Mouse (Mus musculus): ENCODE measurements around the gene Phc1. TPM values are rescaled to one million over a fixed set of nuclear protein-coding genes. Genes with fewer than 3 reads are reported as not detected.

Phc1 gene
- polyA plus RNA-seq, 1 experiment = 48.3 TPM

- H3K4me1 ChIP-seq (ENCODE audit: control insufficient read depth, insufficient read depth, low read length) = no peaks in the 10 kb centered on the region
- TF ChIP-seq POLR2A (IDR thresholded peaks at IDR 0.05; ENCODE audit: borderline replicate concordance, insufficient read depth, low read length) (no peak), CTCF (IDR thresholded peaks at IDR 0.05; ENCODE audit: borderline replicate concordance, insufficient read depth, low read depth, low read length) (no peak)
- WGBS = 85% methylated on average over 6 of the region's 6 CpGs
- H3K4me3 ChIP-seq (replicated peaks; ENCODE audit: insufficient read depth, low read depth, low read length) = no peak within 1 kb of the TSS
- no peak within 1 kb of the TSS for H3K27ac ChIP-seq (ENCODE audit: insufficient read depth, low read length)
- no peaks in the 10 kb centered on the region for H3K27me3 ChIP-seq (ENCODE audit: control insufficient read depth, insufficient read depth, low read length)
- DNase-seq = no peak
Observed at GRCm38 (mm10) chr6:122282782-122283181, 57.6 kb downstream of the Phc1 start, which contains the start of gene Klrg1. Gene Klrg1 (minus strand): TSS chr6:122282882.

- TF ChIP-seq POLR2A (IDR thresholded peaks at IDR 0.05; ENCODE audit: borderline replicate concordance, insufficient read depth, low read length) (no peak), CTCF (IDR thresholded peaks at IDR 0.05; ENCODE audit: borderline replicate concordance, insufficient read depth, low read depth, low read length) (no peak)
- Histone ChIP-seq H3K27me3 (ENCODE audit: control insufficient read depth, insufficient read depth, low read length) (no peaks in the 10 kb centered on the region), H3K4me1 (ENCODE audit: control insufficient read depth, insufficient read depth, low read length) (no peaks in the 10 kb centered on the region), H3K4me3 (replicated peaks; ENCODE audit: insufficient read depth, low read depth, low read length) (no peak overlapping the region), H3K27ac (ENCODE audit: insufficient read depth, low read length) (no peak overlapping the region)
- DNase-seq = no peak
- 93% methylated on average over 7 of the region's 7 CpGs for WGBS
Observed at GRCm38 (mm10) chr6:122276565-122276964, 63.8 kb downstream of the Phc1 start.

DNA sequence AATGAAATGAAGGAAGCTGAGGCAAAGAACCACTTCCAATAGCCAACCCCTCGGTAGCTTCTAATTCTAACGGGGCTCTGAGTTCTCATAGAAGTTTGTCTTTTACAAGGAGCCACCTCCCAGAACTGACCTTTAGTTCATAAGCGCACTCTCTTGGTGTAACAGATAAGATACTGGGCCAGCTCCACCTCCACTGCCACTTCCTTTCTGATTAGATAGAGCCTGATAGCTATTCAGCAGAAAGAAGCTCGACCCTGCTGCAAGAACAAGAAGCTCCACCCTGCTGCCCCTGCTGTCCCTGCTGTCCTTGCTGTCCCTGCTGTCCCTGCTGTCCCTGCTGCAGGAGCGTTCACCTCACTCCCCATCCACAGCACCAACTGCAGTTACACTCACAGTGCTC lies 65.8 kb downstream of the Phc1 start:
- WGBS = 73% methylated on average over 5 of the region's 5 CpGs
- no peaks in the 10 kb centered on the region for H3K27me3 ChIP-seq (ENCODE audit: control insufficient read depth, insufficient read depth, low read length)
- no peaks in the 10 kb centered on the region for H3K4me1 ChIP-seq (ENCODE audit: control insufficient read depth, insufficient read depth, low read length)
- TF ChIP-seq POLR2A (IDR thresholded peaks at IDR 0.05; ENCODE audit: borderline replicate concordance, insufficient read depth, low read length) = no peak
- DNase-seq = no peak
- H3K4me3 ChIP-seq (replicated peaks; ENCODE audit: insufficient read depth, low read depth, low read length) = no peak overlapping the region
- no peak overlapping the region for H3K27ac ChIP-seq (ENCODE audit: insufficient read depth, low read length)

DNA sequence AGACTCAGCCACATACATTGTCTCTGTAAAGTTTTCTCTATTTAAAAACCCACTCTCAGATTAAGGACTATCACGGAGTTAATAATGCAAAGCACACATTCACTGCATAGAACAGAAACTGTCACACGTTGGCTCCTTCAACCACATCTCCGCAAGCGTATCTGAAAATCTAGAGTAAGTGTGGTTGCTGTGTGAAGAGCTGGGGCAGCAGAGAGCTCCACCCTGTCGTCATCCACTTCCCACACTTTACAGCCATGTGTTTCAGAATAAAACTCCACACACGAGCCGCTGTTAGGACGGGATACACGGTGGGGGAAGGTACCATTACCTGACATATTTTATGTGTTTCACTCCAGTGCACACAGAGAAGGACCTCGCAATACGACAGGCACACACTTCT lies 70.2 kb downstream of the Phc1 start:
- H3K4me3 ChIP-seq (replicated peaks; ENCODE audit: insufficient read depth, low read depth, low read length) = no peak overlapping the region
- no peak for DNase-seq
- 90% methylated on average over 11 of the region's 11 CpGs for WGBS
- H3K4me1 ChIP-seq (ENCODE audit: control insufficient read depth, insufficient read depth, low read length) = peaks cover 5% of the 10 kb centered on the region; the same call in 1 of the 2 replicates
- no peaks in the 10 kb centered on the region for H3K27me3 ChIP-seq (ENCODE audit: control insufficient read depth, insufficient read depth, low read length)
- TF ChIP-seq CTCF (IDR thresholded peaks at IDR 0.05; ENCODE audit: borderline replicate concordance, insufficient read depth, low read depth, low read length) = no peak
- no peak for TF ChIP-seq POLR2A (IDR thresholded peaks at IDR 0.05; ENCODE audit: borderline replicate concordance, insufficient read depth, low read length)
- H3K27ac ChIP-seq (ENCODE audit: insufficient read depth, low read length) = no peak overlapping the region

DNA sequence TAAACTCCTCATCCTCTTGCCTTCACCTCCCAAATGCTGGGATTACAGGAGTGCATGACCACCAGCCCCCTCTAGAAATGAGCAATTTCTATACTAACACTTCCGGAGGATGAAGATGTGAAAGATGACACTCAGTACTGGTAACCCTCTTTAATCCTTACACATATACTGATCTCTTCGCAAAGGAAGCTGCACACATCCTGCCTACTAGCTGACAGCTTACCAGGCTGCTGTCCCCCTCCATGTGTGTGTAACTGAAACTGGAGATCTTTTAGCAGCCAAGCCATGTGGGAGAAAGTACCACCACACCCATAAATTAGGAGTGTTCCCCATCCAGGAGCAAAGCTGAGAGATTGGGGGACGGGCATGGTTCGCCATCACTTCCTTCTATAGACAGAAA lies 71.2 kb downstream of the Phc1 start:
- Histone ChIP-seq H3K4me1 (ENCODE audit: control insufficient read depth, insufficient read depth, low read length) (peaks cover 5% of the 10 kb centered on the region; the same call in 1 of the 2 replicates), H3K27me3 (ENCODE audit: control insufficient read depth, insufficient read depth, low read length) (no peaks in the 10 kb centered on the region; the same call in 1 of the 2 replicates), H3K4me3 (replicated peaks; ENCODE audit: insufficient read depth, low read depth, low read length) (no peak overlapping the region), H3K27ac (ENCODE audit: insufficient read depth, low read length) (no peak overlapping the region)
- no peak for DNase-seq
- no peak for TF ChIP-seq CTCF (IDR thresholded peaks at IDR 0.05; ENCODE audit: borderline replicate concordance, insufficient read depth, low read depth, low read length)
- no peak for TF ChIP-seq POLR2A (IDR thresholded peaks at IDR 0.05; ENCODE audit: borderline replicate concordance, insufficient read depth, low read length)
- 91% methylated on average over 4 of the region's 4 CpGs for WGBS

DNA sequence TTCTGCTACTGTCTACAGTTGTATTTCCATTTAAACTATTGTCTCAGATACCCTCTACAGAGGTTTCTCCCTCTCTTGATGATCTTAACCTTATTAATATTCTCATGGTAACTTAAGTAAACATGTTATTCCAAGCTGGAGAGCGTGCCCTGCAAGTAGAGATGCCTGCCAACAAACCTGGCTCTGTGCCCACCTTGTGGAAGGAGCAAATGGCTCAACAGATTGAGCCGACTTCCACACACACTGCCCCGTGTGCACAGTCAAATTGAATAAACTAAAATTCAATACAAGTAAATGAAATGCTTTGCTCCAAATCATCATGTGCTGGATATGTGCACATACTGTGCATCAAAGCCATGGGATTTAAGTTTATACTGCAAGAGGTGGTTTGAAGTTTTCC lies 71.8 kb downstream of the Phc1 start:
- Histone ChIP-seq H3K4me1 (ENCODE audit: control insufficient read depth, insufficient read depth, low read length) (peaks cover 5% of the 10 kb centered on the region; the same call in 1 of the 2 replicates), H3K4me3 (replicated peaks; ENCODE audit: insufficient read depth, low read depth, low read length) (no peak overlapping the region), H3K27me3 (ENCODE audit: control insufficient read depth, insufficient read depth, low read length) (no peaks in the 10 kb centered on the region; the same call in 1 of the 2 replicates), H3K27ac (ENCODE audit: insufficient read depth, low read length) (no peak overlapping the region)
- peak; percentile 92 to 93 for DNase-seq
- WGBS = 4% methylated on average over 3 of the region's 3 CpGs
- TF ChIP-seq CTCF (IDR thresholded peaks at IDR 0.05; ENCODE audit: borderline replicate concordance, insufficient read depth, low read depth, low read length) = no peak

Other genes starting within 250 kb of the Phc1 start
- gene Klrg1, start 57.7 kb downstream of the Phc1 start, polyA plus RNA-seq (2012; rRNA removed) = 0.06 and 0.07 TPM in 2 replicates
- 90.5 and 94.9 TPM in 2 replicates for gene M6pr, start 31.8 kb downstream of the Phc1 start, polyA plus RNA-seq (2012; rRNA removed)
- gene Rimklb, start 158.2 kb upstream of the Phc1 start, polyA plus RNA-seq (2012; rRNA removed) = 31.0 and 32.7 TPM in 2 replicates
- gene Mfap5, start 165.3 kb upstream of the Phc1 start, polyA plus RNA-seq (2012; rRNA removed) = 0.59 and 1.6 TPM in 2 replicates
- gene Aicda, start 213.2 kb upstream of the Phc1 start, polyA plus RNA-seq (2012; rRNA removed) = not detected in 2 replicates

All from cerebellum, adult 2 months (tissue).